Mouse (Mus musculus) ZHBTc4 (cell line): ENCODE measurements around the gene Ptges.
"Not testable (repeated sequence)": the region's sequence is repeated elsewhere in the genome, so short reads cannot be mapped to it uniquely, and the experiment has no call there.

Experiments used
- DNase-seq: peaks from one replicate; pipeline ENCODE4 v3.0.0-alpha.2; 2011; ENCODE audit warnings: low read depth, low spot score

The Ptges gene

DNA sequence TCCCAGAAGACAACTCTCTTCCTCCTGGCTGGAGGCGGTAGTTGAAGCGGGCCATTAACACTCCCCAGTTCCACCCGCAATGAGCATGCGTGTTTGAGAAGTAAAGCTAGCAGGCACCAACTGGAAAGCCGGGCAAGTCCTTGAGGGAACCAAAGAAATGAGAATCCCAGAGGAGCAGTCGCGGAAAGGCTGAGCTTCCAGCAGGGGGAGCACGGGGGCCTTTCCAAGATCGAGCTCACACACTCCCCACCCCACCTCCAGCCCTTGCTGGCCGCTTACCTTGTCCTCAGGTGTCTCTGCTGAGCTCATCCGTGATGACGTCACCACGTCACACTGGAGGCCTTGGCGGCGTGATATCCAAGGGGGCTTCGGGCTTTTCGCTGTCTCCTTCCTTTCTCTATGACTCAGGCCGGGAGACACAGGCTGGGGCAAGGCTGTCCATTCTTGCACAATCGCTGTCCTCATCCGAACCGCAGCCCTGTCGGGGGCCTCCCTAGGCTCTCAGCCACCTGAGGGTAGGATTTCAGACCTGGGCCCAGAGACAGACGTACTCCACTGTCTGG is at the start of gene Ptges:
Gene Ptges, minus strand, starts transcription at position 381 of the 563 bp plus-strand sequence.
- peak; percentile 92 for DNase-seq

DNA sequence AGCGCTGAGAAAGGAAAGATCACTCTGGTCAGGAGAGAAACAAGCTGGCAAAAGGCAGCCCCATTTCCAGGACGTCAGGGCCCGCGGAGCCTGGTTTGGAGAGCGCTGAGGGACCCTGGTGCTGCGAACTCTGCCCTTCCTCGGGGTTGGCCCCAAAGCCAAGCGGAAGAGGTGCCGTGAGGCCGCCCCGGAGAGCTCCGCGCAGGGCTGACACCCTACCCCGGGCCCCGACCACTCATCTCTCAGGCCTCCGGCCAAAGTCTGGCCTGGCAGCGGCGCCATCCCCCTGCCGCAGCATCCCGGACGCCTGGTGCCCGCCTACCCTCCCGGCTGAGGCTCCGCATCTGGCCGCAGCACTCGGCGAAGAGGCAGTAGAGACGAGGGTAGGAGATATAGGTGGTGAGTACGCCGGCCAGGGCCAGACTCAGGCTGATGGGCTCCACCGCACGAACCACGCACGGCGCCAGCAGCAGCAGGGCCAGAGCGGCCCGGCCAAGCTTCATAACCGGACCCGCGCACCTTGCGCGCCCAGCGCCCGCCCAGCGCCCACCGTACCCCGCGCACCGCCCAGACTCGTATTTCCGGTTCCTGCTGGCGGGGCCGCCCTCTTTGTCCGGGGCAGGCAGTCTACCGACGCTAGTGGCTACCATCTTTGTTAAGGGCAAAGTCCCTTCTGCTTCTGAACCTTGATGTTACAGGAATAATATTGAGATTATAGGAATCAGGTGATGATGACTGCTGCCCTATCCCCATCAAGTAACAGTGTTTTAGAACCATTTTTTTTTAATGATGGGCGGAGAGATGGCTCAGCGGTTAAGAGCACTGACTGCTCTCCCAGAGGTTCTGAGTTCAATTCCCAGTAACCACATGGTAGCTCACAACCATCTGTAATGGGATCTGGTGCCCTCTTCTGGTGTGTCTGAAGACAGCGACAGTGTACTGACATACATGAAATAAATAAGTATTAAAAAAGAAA is 38.0 kb upstream of the Ptges start, which contains the start of gene Tor1a:
Gene Tor1a, minus strand, starts transcription at position 582 of the 976 bp plus-strand sequence.
- DNase-seq = peak; percentile 94

DNA sequence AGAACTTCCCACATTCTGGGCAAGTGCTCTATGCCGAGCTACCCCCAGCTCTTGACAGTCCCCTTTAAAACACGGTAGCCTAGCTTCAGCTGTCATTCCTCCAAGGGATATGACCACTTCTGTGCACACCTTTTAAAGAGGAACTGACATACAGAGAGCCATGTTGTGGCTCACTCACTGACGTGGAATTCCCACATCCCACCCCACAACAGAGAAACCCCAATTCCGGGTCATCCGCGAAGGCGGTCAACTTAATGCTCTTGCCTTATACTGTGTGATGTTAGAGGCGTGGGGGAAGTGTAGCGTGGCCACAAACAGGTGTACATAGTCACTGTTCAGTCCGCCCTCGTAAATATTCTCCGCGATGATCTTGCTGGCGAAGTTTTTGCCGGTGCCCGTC is 37.2 kb upstream of the Ptges start:
- no peak for DNase-seq

DNA sequence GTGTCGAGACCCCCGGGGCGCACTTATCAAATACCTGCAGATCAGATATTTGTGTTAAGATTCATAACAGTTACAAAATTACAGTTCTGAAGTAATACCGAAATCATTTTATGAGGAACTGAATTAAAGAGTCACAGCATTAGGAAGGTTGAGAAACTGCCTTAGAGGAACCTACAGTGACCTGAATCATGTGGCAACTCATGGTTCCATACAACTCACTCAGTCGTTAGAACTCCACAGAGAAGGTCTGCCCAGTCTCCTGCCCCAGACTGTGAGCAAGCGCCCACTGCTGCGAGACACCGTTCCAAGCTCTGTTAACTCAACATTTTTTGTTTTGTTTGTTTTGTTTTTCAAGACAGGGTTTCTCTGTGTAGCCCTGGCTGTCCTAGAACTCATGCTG is 36.0 kb upstream of the Ptges start:
- no peak for DNase-seq

DNA sequence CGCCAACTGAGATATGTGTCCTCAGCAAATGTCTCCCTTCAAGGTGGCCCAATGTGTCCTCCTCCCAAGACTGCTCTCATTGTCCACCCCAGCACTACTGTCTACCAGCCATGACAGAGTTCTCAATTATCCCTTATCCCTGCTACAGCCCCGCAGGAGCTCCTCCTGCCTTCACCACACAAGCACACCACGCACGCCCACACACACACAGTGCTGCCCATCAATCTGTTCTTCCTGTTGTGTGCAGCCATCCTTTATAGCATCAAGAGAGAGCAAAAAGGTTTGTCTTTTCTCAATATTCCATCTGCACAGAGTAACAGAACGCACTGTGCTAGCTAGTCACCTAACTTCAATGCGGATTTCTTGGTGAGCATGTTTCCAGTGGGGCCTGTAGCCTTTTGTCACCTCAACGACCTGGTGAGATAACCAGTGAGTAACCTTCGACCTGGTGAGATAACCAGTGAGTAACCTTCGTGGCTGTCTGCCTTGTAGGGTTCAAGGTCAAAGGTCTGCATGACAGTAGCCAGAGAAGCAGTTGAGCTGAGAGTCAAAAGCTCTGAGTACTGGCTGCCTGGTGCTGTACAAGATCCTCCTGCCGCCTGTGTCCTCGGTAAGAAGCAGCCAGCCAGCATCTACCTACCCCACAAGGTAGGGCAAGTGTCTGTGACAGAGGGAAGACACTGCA is 33.0 kb upstream of the Ptges start:
- no peak for DNase-seq

DNA sequence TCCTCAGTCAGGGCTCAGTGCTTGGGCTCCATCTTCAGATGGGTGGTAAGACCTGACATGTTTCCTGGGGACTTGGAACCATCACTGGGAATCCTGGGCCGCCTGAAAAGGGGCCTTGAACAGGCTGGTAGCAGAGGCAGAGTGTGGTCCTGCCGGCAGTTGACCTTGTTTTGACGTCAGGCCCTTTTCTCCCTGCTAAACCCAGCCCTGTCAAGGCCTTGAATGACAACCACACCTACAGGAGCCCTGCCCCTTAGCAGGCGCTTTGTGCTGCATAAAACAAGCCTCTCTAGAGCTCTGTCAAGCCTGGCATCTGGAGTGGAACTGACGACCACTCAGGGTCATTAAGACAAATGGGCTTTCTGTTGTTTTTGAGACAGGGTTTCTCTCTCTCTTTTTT is 30.2 kb upstream of the Ptges start:
- peak; percentile 60 for DNase-seq

DNA sequence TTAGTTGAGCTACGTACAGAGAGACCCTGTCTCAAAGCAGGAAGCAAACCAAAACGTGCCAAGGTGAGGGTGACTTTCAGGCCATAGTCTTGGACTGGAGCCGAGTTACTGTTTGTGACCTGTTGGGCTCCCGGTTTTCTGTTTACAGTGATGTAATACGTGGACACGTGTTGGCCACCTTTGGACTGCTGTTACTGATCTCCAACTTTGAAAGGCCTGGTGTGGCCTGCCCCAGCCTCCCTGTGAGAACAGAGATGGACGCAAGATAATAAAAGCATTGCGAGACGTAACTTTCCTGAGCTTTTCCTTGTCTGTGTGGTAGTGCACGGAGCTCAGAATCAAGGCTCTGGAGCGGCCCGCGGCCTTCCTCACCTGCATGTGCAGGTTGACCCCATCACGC is 29.1 kb upstream of the Ptges start:
- DNase-seq = no peak

DNA sequence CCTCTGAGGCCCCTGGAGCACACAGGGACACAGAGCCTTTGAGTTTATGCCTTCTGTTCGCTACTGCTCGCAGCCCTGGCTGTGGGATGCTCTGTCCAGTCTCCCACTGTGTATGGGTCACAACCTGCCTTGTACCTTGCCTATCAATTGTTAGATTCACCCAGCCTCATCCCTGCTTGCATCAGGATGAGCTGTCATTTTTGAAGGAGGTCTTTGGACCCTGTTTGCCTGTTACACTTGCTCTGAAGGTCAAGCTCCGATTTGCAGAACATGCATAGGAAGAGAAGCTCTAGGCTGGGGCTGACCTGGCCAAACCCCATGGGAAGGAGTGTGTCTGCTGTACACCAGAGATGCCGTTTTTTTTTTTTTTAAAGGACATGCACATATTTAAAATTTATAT is 27.8 kb upstream of the Ptges start:
- DNase-seq = no peak

DNA sequence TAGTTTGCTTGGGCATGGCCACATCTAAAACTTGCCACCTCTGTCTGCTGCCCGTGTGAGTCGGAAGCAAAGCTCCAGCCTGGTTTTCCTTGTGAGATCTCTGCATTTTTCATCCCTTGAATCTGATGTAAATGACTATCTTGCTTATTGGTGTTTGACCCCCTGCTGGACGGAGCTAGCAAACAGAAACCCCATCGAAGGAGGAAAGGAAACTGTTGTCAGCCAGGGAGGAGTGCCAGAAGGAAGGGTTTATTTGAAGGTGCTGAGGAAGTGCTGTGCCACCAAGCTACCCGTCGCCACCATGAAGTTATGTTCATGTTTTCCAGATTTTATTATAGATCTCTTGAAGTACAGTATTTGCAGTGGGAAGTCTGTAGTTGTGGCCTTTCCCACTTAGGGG is 25.1 kb upstream of the Ptges start:
- no peak for DNase-seq

DNA sequence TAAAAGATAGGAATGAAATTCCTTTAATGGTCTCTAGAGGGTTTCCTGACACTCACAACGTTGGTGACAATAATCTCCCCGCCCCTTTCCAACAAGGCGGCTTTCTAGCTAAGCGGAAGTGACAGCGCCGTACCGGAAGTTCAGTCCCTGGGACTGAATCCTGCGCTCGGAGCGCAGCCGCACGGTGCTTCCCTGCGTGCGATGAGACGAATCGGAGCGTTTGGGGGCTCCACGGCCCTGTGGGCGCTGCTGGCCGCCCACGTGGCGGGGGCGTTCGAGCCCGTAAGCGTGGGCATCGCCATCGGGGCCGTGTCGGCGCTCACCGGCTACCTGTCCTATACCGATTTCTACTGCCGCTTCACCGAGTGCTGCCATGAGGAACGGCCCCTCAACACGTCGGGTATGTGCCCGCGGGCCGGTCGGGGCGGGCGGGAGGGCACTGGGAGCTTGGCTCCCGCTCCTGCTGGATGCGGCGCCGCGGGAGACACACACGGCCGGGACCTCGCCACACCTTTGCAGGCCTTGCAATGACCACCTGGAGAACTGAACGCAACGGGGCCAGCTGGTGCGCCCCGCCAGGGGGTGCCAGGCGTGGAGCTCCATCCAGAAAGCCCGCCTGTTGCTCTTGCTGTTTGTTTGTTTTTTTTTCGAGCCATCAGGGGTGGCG is 23.3 kb upstream of the Ptges start, which contains the start of gene Tor1b:
Gene Tor1b, plus strand, starts transcription at position 136 of the 667 bp plus-strand sequence.
- peak; percentile 97 for DNase-seq

DNA sequence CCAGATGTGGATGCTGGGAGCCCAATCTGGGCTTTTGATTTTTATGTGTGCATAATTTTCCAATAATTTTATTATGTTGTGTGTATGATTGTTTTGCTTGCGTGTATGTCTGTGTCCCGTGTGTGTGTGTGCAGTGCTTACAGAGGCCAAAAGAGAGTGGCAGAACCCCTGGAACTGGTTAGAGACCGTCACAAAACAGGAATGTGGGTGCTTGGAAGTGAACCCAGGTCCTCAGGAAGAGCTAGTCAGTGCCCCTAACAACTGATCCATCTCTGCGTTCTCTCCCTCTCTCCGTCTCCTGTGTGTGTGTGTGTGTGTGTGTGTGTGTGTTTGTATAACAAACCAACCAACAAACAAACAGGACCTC is 22.8 kb upstream of the Ptges start:
- no peak for DNase-seq

DNA sequence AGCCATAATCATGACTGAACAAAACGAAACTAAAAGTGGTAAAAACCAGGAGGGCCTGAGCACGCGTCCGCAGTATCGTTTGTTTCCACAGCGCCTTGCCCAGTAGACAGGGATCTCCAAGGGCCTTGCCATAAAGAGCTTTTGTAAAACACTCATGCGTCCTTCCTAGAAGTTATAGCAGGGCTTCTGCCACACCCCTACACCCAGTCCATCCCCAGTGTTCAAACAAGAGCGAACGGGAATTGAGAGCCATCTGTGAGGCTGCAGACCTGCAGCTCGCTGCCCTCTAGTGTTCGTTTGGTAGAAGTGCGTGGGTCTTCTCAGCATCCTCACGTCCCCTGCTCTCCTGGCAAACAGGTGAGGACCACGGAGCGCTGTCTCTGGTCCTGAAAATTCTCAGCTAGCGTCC is 12.9 kb upstream of the Ptges start:
- peak; percentile 97 for DNase-seq

DNA sequence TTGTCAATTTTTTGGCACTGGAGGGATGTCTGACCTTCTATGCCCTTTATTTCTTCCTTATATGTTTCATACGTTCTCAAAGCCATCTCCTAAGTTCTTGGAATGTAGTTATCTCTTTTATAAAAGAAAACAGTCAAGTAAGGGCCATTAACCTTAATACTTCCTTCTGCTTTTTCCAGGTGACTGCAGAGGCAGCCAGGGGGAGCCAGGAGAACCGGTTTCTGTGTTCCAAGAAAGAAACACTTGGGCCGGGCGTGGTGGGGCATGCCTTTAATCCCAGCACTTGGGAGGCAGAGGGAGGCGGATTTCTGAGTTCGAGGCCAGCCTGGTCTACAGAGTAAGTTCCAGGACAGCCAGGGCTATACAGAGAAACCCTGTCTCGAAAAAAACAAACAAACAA is 12.5 kb upstream of the Ptges start:
- DNase-seq = not testable (repeated sequence)

DNA sequence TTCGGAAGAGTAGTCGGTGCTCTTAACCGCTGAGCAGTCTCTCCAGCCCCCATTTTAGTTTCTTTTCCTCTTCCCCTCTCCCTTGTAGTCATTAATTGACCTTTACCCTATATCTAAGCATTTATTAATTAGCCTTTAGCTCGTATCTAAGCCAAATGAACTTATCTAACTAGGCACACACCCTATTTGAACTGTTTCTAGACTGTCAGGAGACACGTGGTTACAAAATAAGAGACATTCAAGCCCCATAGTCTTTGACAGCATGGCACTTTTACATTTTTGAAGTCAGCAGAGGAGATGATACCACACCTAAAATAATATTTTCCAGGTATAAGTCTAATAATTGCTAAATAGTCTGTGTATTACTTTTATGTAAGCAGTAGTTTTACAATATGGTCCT is 11.9 kb upstream of the Ptges start:
- no peak for DNase-seq

DNA sequence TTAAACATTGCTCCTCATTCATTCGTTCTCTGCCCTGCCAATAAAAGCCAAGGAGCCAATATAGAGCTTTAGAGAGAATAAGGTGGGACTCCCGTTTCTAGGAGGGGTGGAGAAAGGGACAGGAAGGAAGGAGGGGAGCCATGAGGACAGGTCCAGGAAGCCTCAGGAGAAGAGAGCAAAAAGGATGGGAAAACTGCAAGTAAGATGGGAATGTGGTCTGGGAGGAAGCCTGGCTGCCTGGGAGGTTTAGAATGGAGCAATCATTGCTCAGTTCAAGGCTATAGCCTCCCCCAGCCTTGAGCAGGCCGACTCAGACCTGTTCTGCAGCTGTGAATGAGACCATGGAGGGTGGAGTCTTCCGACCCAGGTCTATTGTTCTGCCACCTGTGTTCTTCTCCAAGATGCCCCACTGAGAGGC is 8.9 kb upstream of the Ptges start:
- peak; percentile 90 for DNase-seq

DNA sequence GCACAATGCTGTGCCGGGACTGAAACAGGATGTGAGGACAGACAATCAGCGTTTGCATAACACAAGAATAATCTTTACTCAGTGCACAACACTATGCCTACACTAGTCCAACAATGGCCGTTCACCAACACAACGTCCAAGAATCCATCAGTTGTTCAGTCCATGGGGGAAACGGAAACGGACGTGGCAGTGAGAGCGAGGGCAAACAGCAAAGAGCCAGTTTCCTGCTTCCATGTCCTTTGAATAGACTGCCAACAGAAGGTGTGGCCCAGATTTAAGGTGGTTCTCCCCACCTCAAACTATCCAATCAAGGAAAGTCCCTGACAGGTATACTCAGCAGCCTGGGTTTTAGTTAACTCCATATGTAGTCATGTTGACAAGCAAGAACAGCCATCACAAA is 8.1 kb upstream of the Ptges start:
- no peak for DNase-seq

DNA sequence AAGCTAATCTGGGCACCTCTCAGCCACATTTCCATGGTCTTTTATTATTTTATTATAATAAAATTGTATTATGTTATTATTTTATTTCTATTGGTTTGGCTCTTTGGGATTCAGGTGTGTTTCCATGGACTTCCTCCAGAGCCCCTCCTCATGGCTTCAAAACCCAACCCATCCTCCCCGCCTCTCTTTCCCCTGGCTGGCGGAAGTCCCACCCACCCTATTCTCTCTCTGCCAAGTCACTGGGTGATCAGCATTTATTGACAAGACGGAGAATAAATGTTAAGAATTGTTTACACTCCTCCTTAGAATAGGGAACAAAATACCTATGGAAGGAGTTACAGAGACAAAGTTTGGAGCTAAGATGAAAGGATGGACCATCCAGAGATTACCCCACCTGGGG is 7.1 kb upstream of the Ptges start:
- DNase-seq = no peak

DNA sequence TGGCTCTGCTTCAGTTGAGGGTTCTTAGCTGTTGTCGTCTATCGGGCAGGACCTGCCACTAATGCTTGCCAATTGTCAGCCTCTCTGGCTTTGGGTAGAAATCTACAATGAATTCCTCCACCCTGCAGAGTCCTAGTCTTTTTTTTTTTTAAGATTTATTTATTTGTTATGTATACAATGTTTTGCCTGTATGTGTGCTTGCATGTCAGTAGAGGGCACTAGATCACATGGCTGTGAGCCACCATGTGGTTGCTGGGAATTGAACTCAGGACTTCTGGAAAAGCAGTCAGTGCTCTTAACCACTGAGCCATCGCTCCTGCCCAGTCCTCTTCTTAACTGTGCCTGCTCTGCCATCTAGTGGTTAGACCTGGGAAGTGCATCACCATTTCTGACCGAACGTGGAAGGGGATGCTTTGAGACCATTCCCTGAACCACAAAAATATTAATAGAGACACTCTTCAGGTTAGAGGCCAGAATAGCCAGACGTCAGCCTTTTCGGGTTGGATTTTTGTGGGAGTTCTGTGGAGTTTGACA is 4.3 kb upstream of the Ptges start:
- DNase-seq = peak; percentile 89

DNA sequence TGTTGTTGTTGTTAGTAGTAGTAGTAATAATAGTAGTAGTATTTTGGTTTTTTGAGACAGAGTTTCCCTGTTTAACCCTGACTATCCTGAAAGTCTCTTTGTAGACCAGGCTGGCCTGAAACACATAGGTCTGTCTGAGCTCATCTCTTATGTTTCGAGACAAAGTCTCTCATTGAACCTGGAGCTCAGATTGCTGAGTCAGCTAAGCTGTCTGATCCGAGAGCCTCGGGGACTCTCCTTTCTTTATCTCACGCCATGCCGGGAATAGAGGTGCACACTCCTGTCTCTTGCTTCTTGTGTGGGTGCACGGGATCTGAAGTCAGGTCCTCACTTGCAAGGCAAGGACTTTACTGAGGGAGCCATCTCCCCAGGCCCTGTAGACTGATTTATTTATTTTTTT is 3.4 kb upstream of the Ptges start:
- DNase-seq = no peak

DNA sequence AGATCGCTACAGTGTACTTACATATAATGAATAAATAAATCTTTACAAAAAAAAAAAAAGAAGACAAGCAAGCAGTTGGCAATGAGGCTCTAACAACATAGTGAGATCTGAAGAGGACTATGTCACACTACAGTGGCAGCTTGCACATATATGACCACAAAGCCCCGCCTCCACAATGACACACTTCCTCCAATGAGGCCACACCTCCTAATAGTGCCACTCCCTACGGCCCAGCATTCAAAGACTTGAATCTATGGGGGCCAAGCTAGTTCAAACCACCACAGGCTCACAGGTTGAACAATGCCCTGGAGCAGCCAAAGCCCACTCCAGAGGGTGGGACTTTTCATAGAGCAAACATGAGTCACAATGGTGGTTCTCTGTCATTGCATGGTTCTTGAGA is 2.3 kb upstream of the Ptges start:
- peak; percentile 80 for DNase-seq

DNA sequence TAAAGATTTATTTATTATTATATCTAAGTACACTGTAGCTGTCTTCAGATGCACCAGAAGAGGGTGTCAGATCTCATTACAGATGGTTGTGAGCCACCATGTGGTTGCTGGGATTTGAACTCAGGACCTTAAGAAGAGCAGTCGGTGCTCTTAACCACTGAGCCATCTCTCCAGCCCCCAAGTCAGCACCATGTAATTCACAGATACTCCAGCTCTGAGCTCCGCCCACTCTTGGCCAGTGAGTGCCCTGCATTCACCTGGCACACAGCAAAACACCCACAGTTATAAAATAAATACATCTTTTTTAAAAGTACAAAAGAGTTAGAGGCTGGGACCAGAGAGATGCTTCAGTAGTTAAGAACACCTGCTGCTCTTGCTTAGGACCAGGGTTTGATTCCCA is 1.2 kb upstream of the Ptges start:
- DNase-seq = not testable (repeated sequence)
